Mouse (Mus musculus) midbrain, embryonic 12.5 days (tissue): ENCODE measurements around the gene Slc12a4. TPM values are rescaled to one million over a fixed set of nuclear protein-coding genes. Genes with fewer than 3 reads are reported as not detected.
"Not testable (repeated sequence)": the region's sequence is repeated elsewhere in the genome, so short reads cannot be mapped to it uniquely, and the experiment has no call there.

Source experiments
- ATAC-seq: fragments of 200-750 bp; cut with Nextera tagmentation; 2 replicates; pipeline ENCODE4 v1.8.0; 2017; ENCODE audit warnings: low read depth, moderate TSS enrichment, moderate library complexity; ENCODE audit not compliant: low FRiP score
- H3K27ac ChIP-seq: fragments of 300-500 bp; sonication (generic); replicated peaks from 2 replicates; pipeline ENCODE4 v1.5.1; 2016; ENCODE audit warnings: mild to moderate bottlenecking
- H3K27me3 ChIP-seq: fragments of 300-500 bp; sonication (generic); 2 replicates; pipeline ENCODE4 v1.6.1; 2016; ENCODE audit warnings: mild to moderate bottlenecking
- H3K36me3 ChIP-seq: fragments of 300-500 bp; sonication (generic); 2 replicates; pipeline ENCODE4 v1.6.1; 2016
- H3K4me1 ChIP-seq: fragments of 300-500 bp; sonication (generic); 2 replicates; pipeline ENCODE4 v1.6.1; 2016
- H3K4me2 ChIP-seq: fragments of 300-500 bp; sonication (generic); replicated peaks from 2 replicates; pipeline ENCODE4 v1.6.1; 2016; ENCODE audit warnings: mild to moderate bottlenecking, moderate library complexity
- H3K4me3 ChIP-seq: fragments of 300-500 bp; sonication (generic); 2 replicates; pipeline ENCODE4 v1.5.1; 2016; ENCODE audit warnings: mild to moderate bottlenecking
- H3K9ac ChIP-seq: fragments of 300-500 bp; sonication (generic); replicated peaks from 2 replicates; pipeline ENCODE4 v1.6.1; 2016; ENCODE audit warnings: mild to moderate bottlenecking, moderate library complexity
- H3K9me3 ChIP-seq: fragments of 300-500 bp; sonication (generic); 2 replicates; pipeline ENCODE4 v1.6.1; 2016; ENCODE audit warnings: mild to moderate bottlenecking
- WGBS: fragments of 180-500 bp; shearing (Covaris S2); methylation state at CpG from one replicate; pipeline ENCODE4 v1.1.7; 2016; 5-methylcytosine and 5-hydroxymethylcytosine counted together
- polyA plus RNA-seq: library from polyadenylated mRNA; unstranded; fragments of >200 nt; fragmentation: Nextera tagmentation; extraction: Ambion mirVana; gene quantifications from 2 replicates; pipeline ENCODE4 v1.2.1, GENCODE M21; 2016

Slc12a4 gene
- polyA plus RNA-seq, 1 experiment from 2014 or later: 12.7 TPM

GRCm38 (mm10) chr8:105993226-105993625 is 27.3 kb upstream of the Slc12a4 start:
- WGBS: 59% methylated on average over 4 of the region's 4 CpGs
- Histone ChIP-seq H3K9ac (no peak overlapping the region), H3K4me1 (no peaks in the 10 kb centered on the region), H3K4me3 (no peak overlapping the region), H3K27ac (no peak overlapping the region), H3K27me3 (peaks cover 9% of the 10 kb centered on the region), H3K9me3 (no peaks in the 10 kb centered on the region), H3K36me3 (no peaks in the 10 kb centered on the region), H3K4me2 (no peak overlapping the region)
- ATAC-seq: no peak

- no peaks in the 10 kb centered on the region for H3K36me3 ChIP-seq
- H3K9me3 ChIP-seq: no peaks in the 10 kb centered on the region
- WGBS: 66% methylated on average over 5 of the region's 5 CpGs
- no peak for ATAC-seq
- H3K9ac ChIP-seq: no peak overlapping the region
- peaks cover 9% of the 10 kb centered on the region for H3K27me3 ChIP-seq
- no peak overlapping the region for H3K4me2 ChIP-seq
- H3K4me3 ChIP-seq: no peak overlapping the region
- no peaks in the 10 kb centered on the region for H3K4me1 ChIP-seq
- no peak overlapping the region for H3K27ac ChIP-seq
Observed at GRCm38 (mm10) chr8:105992499-105992898, 26.6 kb upstream of the Slc12a4 start.

- Histone ChIP-seq H3K4me3 (no peak overlapping the region), H3K27me3 (peaks cover 9% of the 10 kb centered on the region), H3K4me1 (no peaks in the 10 kb centered on the region), H3K36me3 (no peaks in the 10 kb centered on the region), H3K9me3 (no peaks in the 10 kb centered on the region), H3K27ac (no peak overlapping the region), H3K4me2 (no peak overlapping the region), H3K9ac (no peak overlapping the region)
- no peak for ATAC-seq
- WGBS: 78% methylated on average over 2 of the region's 2 CpGs
Observed at GRCm38 (mm10) chr8:105991546-105991945, 25.6 kb upstream of the Slc12a4 start.

- peak; percentile 68; the same call in 1 of the 2 replicates for ATAC-seq
- no peak within 1 kb of the TSS for H3K27ac ChIP-seq
- 14% methylated on average over 15 of the region's 15 CpGs for WGBS
- no peak within 1 kb of the TSS for H3K9ac ChIP-seq
- peak within 1 kb of the TSS; percentile 32; the same call in 1 of the 2 replicates for H3K4me2 ChIP-seq
- no peak within 1 kb of the TSS for H3K4me3 ChIP-seq
- H3K9me3 ChIP-seq: no peaks in the 10 kb centered on the region
- no peaks in the 10 kb centered on the region for H3K36me3 ChIP-seq
- peaks cover 9% of the 10 kb centered on the region for H3K27me3 ChIP-seq
- no peaks in the 10 kb centered on the region for H3K4me1 ChIP-seq
Observed at GRCm38 (mm10) chr8:105990856-105991387, 25.0 kb upstream of the Slc12a4 start, which contains the start of gene Dus2. Gene Dus2 (plus strand): TSS chr8:105991337.

- WGBS: 91% methylated on average over 11 of the region's 11 CpGs
Observed at GRCm38 (mm10) chr8:105988546-105988945, 22.6 kb upstream of the Slc12a4 start.

GRCm38 (mm10) chr8:105983406-105983805 is 17.5 kb upstream of the Slc12a4 start:
- not testable (repeated sequence) for ATAC-seq, H3K4me1 ChIP-seq, H3K4me3 ChIP-seq, H3K27me3 ChIP-seq, H3K4me2 ChIP-seq, H3K9me3 ChIP-seq, H3K36me3 ChIP-seq, H3K27ac ChIP-seq, H3K9ac ChIP-seq
- 87% methylated on average over 11 of the region's 11 CpGs for WGBS

More at GRCm38 (mm10) chr8:105988546-105988945, 22.6 kb upstream of the Slc12a4 start:
- no peaks in the 10 kb centered on the region for H3K36me3 ChIP-seq
- H3K9ac ChIP-seq: no peak overlapping the region
- no peaks in the 10 kb centered on the region for H3K4me1 ChIP-seq
- H3K4me2 ChIP-seq: no peak overlapping the region
- no peak overlapping the region for H3K27ac ChIP-seq
- H3K4me3 ChIP-seq: no peak overlapping the region
- no peaks in the 10 kb centered on the region for H3K9me3 ChIP-seq
- no peak for ATAC-seq
- peaks cover 9% of the 10 kb centered on the region for H3K27me3 ChIP-seq

GRCm38 (mm10) chr8:105981146-105981545 is 15.2 kb upstream of the Slc12a4 start:
- ATAC-seq: no peak
- no peaks in the 10 kb centered on the region for H3K36me3 ChIP-seq
- 89% methylated on average over 1 of the region's 1 CpGs for WGBS

GRCm38 (mm10) chr8:105979325-105979724 is 13.4 kb upstream of the Slc12a4 start, which contains the start of gene Dpep3:
Gene Dpep3 (minus strand): TSS chr8:105979429.
- no peak for ATAC-seq
- H3K9ac ChIP-seq: no peak within 1 kb of the TSS
- 90% methylated on average over 15 of the region's 15 CpGs for WGBS
- no peaks in the 10 kb centered on the region for H3K4me1 ChIP-seq
- no peak within 1 kb of the TSS for H3K4me2 ChIP-seq
- no peaks in the 10 kb centered on the region for H3K9me3 ChIP-seq
- no peaks in the 10 kb centered on the region for H3K36me3 ChIP-seq
- no peak within 1 kb of the TSS for H3K27ac ChIP-seq
- no peaks in the 10 kb centered on the region for H3K27me3 ChIP-seq
- H3K4me3 ChIP-seq: no peak within 1 kb of the TSS

More at GRCm38 (mm10) chr8:105981146-105981545, 15.2 kb upstream of the Slc12a4 start:
- H3K4me1 ChIP-seq: no peaks in the 10 kb centered on the region
- no peak overlapping the region for H3K4me3 ChIP-seq
- no peak overlapping the region for H3K27ac ChIP-seq
- no peak overlapping the region for H3K9ac ChIP-seq
- H3K9me3 ChIP-seq: no peaks in the 10 kb centered on the region
- no peak overlapping the region for H3K4me2 ChIP-seq
- H3K27me3 ChIP-seq: no peaks in the 10 kb centered on the region

- no peak overlapping the region for H3K4me3 ChIP-seq
- no peaks in the 10 kb centered on the region for H3K27me3 ChIP-seq
- H3K36me3 ChIP-seq: no peaks in the 10 kb centered on the region
- no peak overlapping the region for H3K27ac ChIP-seq
- ATAC-seq: no peak
- no peak overlapping the region for H3K9ac ChIP-seq
- no peaks in the 10 kb centered on the region for H3K4me1 ChIP-seq
- H3K9me3 ChIP-seq: no peaks in the 10 kb centered on the region
- WGBS: 64% methylated on average over 7 of the region's 7 CpGs
- no peak overlapping the region for H3K4me2 ChIP-seq
Observed at GRCm38 (mm10) chr8:105975363-105975762, 9.5 kb upstream of the Slc12a4 start.

GRCm38 (mm10) chr8:105971019-105971720 is 5.3 kb upstream of the Slc12a4 start:
- Histone ChIP-seq H3K36me3 (no peaks in the 10 kb centered on the region), H3K9me3 (no peaks in the 10 kb centered on the region), H3K27ac (no peak overlapping the region), H3K4me2 (no peak overlapping the region), H3K9ac (no peak overlapping the region), H3K27me3 (peaks cover 20% of the 10 kb centered on the region), H3K4me3 (no peak overlapping the region), H3K4me1 (peaks cover 5% of the 10 kb centered on the region)
- no peak for ATAC-seq
- WGBS: 76% methylated on average over 8 of the region's 8 CpGs

- 67% methylated on average over 1 of the region's 1 CpGs for WGBS
- Histone ChIP-seq H3K27ac (no peak overlapping the region), H3K36me3 (no peaks in the 10 kb centered on the region), H3K9ac (no peak overlapping the region), H3K4me3 (no peak overlapping the region), H3K27me3 (peaks cover 38% of the 10 kb centered on the region), H3K4me1 (peaks cover 15% of the 10 kb centered on the region), H3K4me2 (no peak overlapping the region), H3K9me3 (no peaks in the 10 kb centered on the region)
- no peak for ATAC-seq
Observed at GRCm38 (mm10) chr8:105969367-105969766, 3.5 kb upstream of the Slc12a4 start.

GRCm38 (mm10) chr8:105966692-105967311 is 905 bp upstream of the Slc12a4 start:
- H3K9ac ChIP-seq: no peak overlapping the region
- ATAC-seq: no peak
- WGBS: 10% methylated on average over 19 of the region's 19 CpGs
- H3K27me3 ChIP-seq: peaks cover 44% of the 10 kb centered on the region
- peak overlapping the region; percentile 21 for H3K4me2 ChIP-seq
- no peaks in the 10 kb centered on the region for H3K36me3 ChIP-seq
- H3K4me3 ChIP-seq: no peak overlapping the region
- peaks cover 15% of the 10 kb centered on the region for H3K4me1 ChIP-seq
- no peaks in the 10 kb centered on the region for H3K9me3 ChIP-seq
- H3K27ac ChIP-seq: no peak overlapping the region
